Mouse (Mus musculus): Measurements from ENCODE around the gene Gys1.

GRCm38 (mm10) chr7:45467090-45467670, 32.5 kb downstream of the Gys1 start:
- TF ChIP-seq CTCF (IDR thresholded peaks at IDR 0.05; ENCODE audit: insufficient read depth, low read depth, low read length) (no peak), POLR2A (IDR thresholded peaks at IDR 0.05; ENCODE audit: insufficient read depth, low read depth, low read length) (no peak)
